Mouse (Mus musculus): ENCODE results near the gene Chrna4. TPM values are rescaled to one million over a fixed set of nuclear protein-coding genes. Genes with fewer than 3 reads are reported as not detected.

The Chrna4 gene
- polyA plus RNA-seq, 2 experiments: 0.50 to 0.71 TPM

GRCm38 (mm10) chr2:181057341-181057740 is 14.0 kb upstream of the Chrna4 start:
- Histone ChIP-seq H3K27ac (no peak overlapping the region), H3K9ac (replicated peaks) (no peak overlapping the region), H3K9me3 (ENCODE audit: control insufficient read depth, low read length) (no peaks in the 10 kb centered on the region), H3K36me3 (replicated peaks; ENCODE audit: control insufficient read depth, insufficient read depth, low read depth) (no peaks in the 10 kb centered on the region), H3K4me1 (replicated peaks; ENCODE audit: control insufficient read depth in 2 of 2, insufficient read depth in 2 of 2, low read length in 1 of 2) (no peaks in the 10 kb centered on the region), H3K27me3 (ENCODE audit: control insufficient read depth, insufficient read depth, low read length) (no peaks in the 10 kb centered on the region), H3K4me2 (ENCODE audit: low read depth) (no peak overlapping the region), H3K4me3 (ENCODE audit: insufficient read depth in 1 of 2, low read depth in 2 of 2, low read length in 2 of 2) (no peak overlapping the region)
- ATAC-seq (ENCODE audit: insufficient read depth): no peak
- 43% methylated on average over 8 of the region's 8 CpGs for WGBS (ENCODE audit: insufficient replicate concordance)
- no peak for DNase-seq (ENCODE audit: low read depth in 3 of 3, low spot score in 3 of 3)
- no peak for TF ChIP-seq EP300 (IDR thresholded peaks at IDR 0.05; ENCODE audit: low read depth)
- no peak for TF ChIP-seq CTCF (IDR thresholded peaks at IDR 0.05; ENCODE audit: low read depth)

- no peak for TF ChIP-seq CTCF (IDR thresholded peaks at IDR 0.05; ENCODE audit: low read depth)
- TF ChIP-seq EP300 (IDR thresholded peaks at IDR 0.05; ENCODE audit: low read depth): no peak
- no peak overlapping the region for H3K9ac ChIP-seq (replicated peaks)
Measured at GRCm38 (mm10) chr2:181052171-181052570, 8.8 kb upstream of the Chrna4 start.

GRCm38 (mm10) chr2:181048986-181049385 is 5.6 kb upstream of the Chrna4 start:
- H3K9me3 ChIP-seq (ENCODE audit: control insufficient read depth, low read length): no peaks in the 10 kb centered on the region
- no peak overlapping the region for H3K4me3 ChIP-seq (ENCODE audit: insufficient read depth in 1 of 2, low read depth in 2 of 2, low read length in 2 of 2)
- H3K27me3 ChIP-seq (ENCODE audit: control insufficient read depth, insufficient read depth, low read length): no peaks in the 10 kb centered on the region
- H3K36me3 ChIP-seq (replicated peaks; ENCODE audit: control insufficient read depth, insufficient read depth, low read depth): no peaks in the 10 kb centered on the region
- DNase-seq (ENCODE audit: low read depth in 3 of 3, low spot score in 3 of 3) (no peak), ATAC-seq (ENCODE audit: insufficient read depth) (no peak)
- no peak for TF ChIP-seq EP300 (IDR thresholded peaks at IDR 0.05; ENCODE audit: low read depth)
- TF ChIP-seq CTCF (IDR thresholded peaks at IDR 0.05; ENCODE audit: low read depth): no peak
- no peak overlapping the region for H3K4me2 ChIP-seq (ENCODE audit: low read depth)
- 63% methylated on average over 9 of the region's 9 CpGs for WGBS (ENCODE audit: insufficient replicate concordance)
- H3K4me1 ChIP-seq (replicated peaks; ENCODE audit: control insufficient read depth in 2 of 2, insufficient read depth in 2 of 2, low read length in 1 of 2): no peaks in the 10 kb centered on the region
- no peak overlapping the region for H3K9ac ChIP-seq (replicated peaks)
- H3K27ac ChIP-seq: no peak overlapping the region

More at GRCm38 (mm10) chr2:181052171-181052570, 8.8 kb upstream of the Chrna4 start:
- Histone ChIP-seq H3K9me3 (ENCODE audit: control insufficient read depth, low read length) (no peaks in the 10 kb centered on the region), H3K27ac (no peak overlapping the region), H3K4me3 (ENCODE audit: insufficient read depth in 1 of 2, low read depth in 2 of 2, low read length in 2 of 2) (no peak overlapping the region), H3K36me3 (replicated peaks; ENCODE audit: control insufficient read depth, insufficient read depth, low read depth) (no peaks in the 10 kb centered on the region), H3K4me2 (ENCODE audit: low read depth) (no peak overlapping the region), H3K27me3 (ENCODE audit: control insufficient read depth, insufficient read depth, low read length) (no peaks in the 10 kb centered on the region), H3K4me1 (replicated peaks; ENCODE audit: control insufficient read depth in 2 of 2, insufficient read depth in 2 of 2, low read length in 1 of 2) (no peaks in the 10 kb centered on the region)
- WGBS (ENCODE audit: insufficient replicate concordance): 68% methylated on average over 1 of the region's 1 CpGs
- ATAC-seq (ENCODE audit: insufficient read depth): no peak
- DNase-seq (ENCODE audit: low read depth in 3 of 3, low spot score in 3 of 3): no peak

- ATAC-seq (ENCODE audit: insufficient read depth): no peak
- no peak overlapping the region for H3K4me2 ChIP-seq (ENCODE audit: low read depth)
- no peak overlapping the region for H3K27ac ChIP-seq
- no peaks in the 10 kb centered on the region for H3K4me1 ChIP-seq (replicated peaks; ENCODE audit: control insufficient read depth in 2 of 2, insufficient read depth in 2 of 2, low read length in 1 of 2)
- H3K36me3 ChIP-seq (replicated peaks; ENCODE audit: control insufficient read depth, insufficient read depth, low read depth): no peaks in the 10 kb centered on the region
- 53% methylated on average over 7 of the region's 7 CpGs for WGBS (ENCODE audit: insufficient replicate concordance)
- H3K9me3 ChIP-seq (ENCODE audit: control insufficient read depth, low read length): no peaks in the 10 kb centered on the region
- H3K9ac ChIP-seq (replicated peaks): no peak overlapping the region
- no peaks in the 10 kb centered on the region for H3K27me3 ChIP-seq (ENCODE audit: control insufficient read depth, insufficient read depth, low read length)
- no peak for TF ChIP-seq EP300 (IDR thresholded peaks at IDR 0.05; ENCODE audit: low read depth)
- TF ChIP-seq CTCF (IDR thresholded peaks at IDR 0.05; ENCODE audit: low read depth): no peak
- no peak for DNase-seq (ENCODE audit: low read depth in 3 of 3, low spot score in 3 of 3)
- no peak overlapping the region for H3K4me3 ChIP-seq (ENCODE audit: insufficient read depth in 1 of 2, low read depth in 2 of 2, low read length in 2 of 2)
Measured at GRCm38 (mm10) chr2:181048252-181048945, 5.1 kb upstream of the Chrna4 start.

GRCm38 (mm10) chr2:181044001-181044400 is 655 bp upstream of the Chrna4 start:
- H3K4me1 ChIP-seq (replicated peaks; ENCODE audit: control insufficient read depth in 2 of 2, insufficient read depth in 2 of 2, low read length in 1 of 2): peaks cover 0 to 5% of the 10 kb centered on the region in 2 experiments; a peak in 2 of 4 replicates
- H3K9ac ChIP-seq (replicated peaks): no peak overlapping the region
- H3K4me3 ChIP-seq (ENCODE audit: insufficient read depth in 1 of 2, low read depth in 2 of 2, low read length in 2 of 2): no peak overlapping the region
- no peak for DNase-seq (ENCODE audit: low read depth in 3 of 3, low spot score in 3 of 3)
- WGBS (ENCODE audit: insufficient replicate concordance): 37% methylated on average over 3 of the region's 3 CpGs
- peaks cover 19% of the 10 kb centered on the region for H3K27me3 ChIP-seq (ENCODE audit: control insufficient read depth, insufficient read depth, low read length)
- no peak for TF ChIP-seq CTCF (IDR thresholded peaks at IDR 0.05; ENCODE audit: low read depth)
- no peak for TF ChIP-seq EP300 (IDR thresholded peaks at IDR 0.05; ENCODE audit: low read depth)
- H3K4me2 ChIP-seq (ENCODE audit: low read depth): no peak overlapping the region
- no peak for ATAC-seq (ENCODE audit: insufficient read depth)
- no peaks in the 10 kb centered on the region for H3K9me3 ChIP-seq (ENCODE audit: control insufficient read depth, low read length)
- no peaks in the 10 kb centered on the region for H3K36me3 ChIP-seq (replicated peaks; ENCODE audit: control insufficient read depth, insufficient read depth, low read depth)
- no peak overlapping the region for H3K27ac ChIP-seq

All from liver, embryonic 14.5 days (tissue).